Mouse (Mus musculus): ENCODE measurements around the gene Cd3e.
A peak's percentile ranks its signal among the peaks of the same experiment; 100 is the strongest.
"Not testable (repeated sequence)": the region's sequence is repeated elsewhere in the genome, so short reads cannot be mapped to it uniquely, and the experiment has no call there.

Cd3e gene

DNA sequence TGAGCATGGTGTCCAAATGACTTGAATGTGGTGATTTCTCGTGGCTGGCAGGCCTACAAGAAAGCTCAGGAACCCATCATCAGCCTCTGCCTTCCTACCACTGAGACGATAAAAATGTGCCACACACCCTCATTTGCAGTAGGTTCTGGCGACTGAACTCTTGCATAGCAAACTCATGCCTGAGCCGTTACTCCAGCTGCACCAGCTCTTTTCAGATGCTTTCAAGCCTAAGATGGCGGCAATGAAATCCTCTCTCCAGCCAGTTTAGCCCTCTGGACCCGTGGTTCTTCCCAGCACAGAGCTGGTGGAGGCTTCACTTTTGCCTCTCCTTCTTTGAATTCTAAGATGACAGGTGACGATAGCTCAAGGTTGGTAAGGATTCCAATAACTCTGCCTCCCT, 29.6 kb downstream of the Cd3e start:
- DNase-seq (ENCODE audit: low read depth) = no peak

DNA sequence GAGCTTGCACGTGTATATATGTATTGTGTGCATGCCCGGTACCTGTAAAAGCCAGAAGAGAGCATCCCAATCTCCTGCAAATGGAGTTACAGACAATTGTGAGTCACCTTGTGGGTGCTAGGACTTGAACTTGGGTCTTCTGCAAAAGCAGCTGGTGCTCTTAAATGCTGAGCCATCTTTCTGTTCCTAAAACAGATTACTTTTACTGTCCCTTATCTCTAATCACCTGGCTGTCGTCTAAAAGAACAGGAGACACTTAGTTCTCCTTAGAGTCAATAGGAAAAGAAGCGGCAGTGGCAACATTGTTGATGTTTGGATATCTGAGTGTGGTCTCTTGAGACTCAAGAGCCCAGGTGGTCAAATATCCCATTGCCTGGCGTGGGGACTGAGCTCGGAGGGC, 31.6 kb downstream of the Cd3e start:
- DNase-seq (ENCODE audit: low read depth) = no peak

DNA sequence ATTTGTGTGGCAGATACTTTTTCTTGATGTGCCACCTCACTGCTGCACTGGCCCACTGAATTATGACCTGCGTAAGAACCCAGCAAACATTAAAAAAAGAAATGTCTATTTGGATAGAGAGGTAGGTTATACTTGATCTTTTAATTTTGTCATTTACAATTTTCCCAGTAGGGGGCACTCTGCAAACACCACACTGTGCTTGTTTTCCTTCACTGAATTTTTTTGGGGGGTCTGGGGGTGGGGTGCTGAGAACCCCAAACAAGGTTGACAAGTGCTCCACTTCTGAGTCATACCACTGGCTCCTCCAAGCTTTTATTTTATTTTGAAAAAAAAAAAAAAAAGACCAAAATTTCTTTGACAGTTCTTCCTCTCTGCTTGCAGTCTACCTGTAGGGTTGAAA, 40.0 kb downstream of the Cd3e start:
- no peak for DNase-seq (ENCODE audit: low read depth)

DNA sequence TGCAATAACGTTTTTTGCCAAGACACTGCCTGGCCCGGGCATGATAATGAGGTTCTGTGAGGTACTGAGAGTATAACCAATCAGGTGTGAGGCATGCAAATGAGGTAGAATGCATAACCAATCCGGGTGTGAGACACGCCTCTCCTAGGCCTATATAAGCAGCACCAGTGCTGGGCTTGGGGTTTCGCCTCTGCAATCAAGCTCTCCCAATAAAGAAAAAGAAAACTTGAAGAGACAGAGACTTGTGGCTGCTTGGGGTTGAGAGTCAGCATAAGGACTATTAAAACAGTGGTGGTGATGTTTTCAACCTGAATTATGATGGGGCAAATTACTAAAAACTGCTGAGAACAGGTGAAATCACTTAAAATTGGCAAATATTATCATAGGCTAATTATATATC, 41.7 kb downstream of the Cd3e start:
- not testable (repeated sequence) for DNase-seq (ENCODE audit: low read depth)

DNA sequence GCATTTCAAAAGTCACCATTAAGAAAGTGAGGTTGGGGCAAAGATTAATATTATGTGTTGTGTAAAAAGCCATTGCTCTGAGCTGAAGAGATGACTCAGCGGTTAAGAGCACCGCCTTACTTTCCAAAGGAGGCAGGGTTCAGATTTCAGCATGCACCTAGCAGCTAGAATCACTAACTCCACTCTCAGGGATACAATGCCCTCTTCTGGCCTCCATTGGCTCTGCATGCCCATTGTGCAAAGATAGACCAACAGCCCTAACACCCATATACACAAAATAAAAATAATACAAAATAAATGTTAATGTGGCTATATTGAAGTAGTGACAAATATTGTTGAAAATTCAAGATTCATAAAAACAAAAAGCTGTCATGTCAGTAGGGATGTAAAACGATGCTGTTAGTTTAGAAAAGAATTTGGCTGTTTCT, 42.6 kb downstream of the Cd3e start:
- peak; percentile 87 for DNase-seq (ENCODE audit: low read depth)

DNA sequence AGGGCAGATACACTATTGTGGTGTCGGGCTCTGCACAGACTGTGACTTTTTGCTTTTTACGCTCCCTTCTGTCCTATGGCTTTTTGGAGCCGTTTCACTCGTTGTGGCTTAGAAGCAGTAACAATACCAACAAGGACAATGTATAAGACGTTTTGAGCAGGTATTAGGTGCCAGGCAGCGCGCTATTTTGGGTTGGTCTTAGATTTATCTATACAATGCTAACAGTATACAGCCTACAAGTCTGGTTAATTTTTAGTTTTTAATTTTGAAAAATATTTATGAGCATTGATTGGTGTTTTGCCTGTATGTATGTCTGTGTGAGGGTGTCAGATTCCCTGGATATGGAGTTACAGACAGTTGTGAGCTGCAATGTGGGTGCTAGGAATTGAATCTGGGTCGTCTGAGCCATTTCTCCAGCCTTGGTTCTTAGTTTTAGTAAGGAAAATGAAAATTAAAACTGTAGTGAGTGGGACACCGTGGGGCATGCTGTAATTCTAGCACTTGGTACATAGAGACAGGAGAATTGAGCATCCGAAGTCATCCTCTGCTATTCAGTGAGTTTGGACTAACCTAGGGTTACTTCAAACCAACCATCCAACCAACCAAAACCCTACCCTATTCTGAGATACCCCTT, 43.5 kb downstream of the Cd3e start:
- DNase-seq (ENCODE audit: low read depth) = no peak

DNA sequence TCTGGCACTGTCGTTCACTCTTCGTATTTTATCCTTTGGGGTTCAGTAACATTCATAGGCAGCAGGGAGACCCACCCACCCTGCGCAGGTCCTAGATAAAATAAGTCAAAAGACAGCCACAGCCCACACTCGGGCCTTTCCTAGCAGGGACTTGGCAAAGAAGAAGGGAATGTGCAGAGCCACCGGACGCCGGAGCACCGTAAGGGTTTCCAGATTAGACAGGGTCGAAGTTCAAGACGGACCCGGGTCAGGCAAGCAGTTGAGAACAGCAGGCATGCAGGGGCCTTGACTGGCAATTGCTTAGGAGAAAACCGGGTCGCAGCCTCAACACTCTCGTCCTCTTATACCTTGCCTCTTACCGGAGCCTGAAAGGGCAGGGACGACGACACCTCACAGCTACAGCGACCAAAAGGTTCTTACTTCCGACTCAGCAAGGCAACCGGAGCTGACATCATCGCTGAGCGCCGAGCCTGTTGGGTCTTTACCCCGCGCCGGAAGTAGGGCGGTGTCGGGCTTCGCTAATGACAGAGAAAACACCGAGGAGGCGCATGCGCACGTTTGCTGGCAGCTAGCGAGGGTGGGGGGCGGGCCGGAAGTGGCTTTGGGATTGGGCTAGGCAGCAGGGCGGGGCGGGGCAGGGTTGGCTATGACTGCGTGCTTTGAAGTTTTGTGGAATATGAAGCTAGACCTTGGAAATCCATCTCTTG, 44.1 kb downstream of the Cd3e start, which contains the start of gene Ube4a:
Gene Ube4a, minus strand, starts transcription at position 475 of the 707 bp plus-strand sequence.
- peak; percentile 99 for DNase-seq (ENCODE audit: low read depth)

DNA sequence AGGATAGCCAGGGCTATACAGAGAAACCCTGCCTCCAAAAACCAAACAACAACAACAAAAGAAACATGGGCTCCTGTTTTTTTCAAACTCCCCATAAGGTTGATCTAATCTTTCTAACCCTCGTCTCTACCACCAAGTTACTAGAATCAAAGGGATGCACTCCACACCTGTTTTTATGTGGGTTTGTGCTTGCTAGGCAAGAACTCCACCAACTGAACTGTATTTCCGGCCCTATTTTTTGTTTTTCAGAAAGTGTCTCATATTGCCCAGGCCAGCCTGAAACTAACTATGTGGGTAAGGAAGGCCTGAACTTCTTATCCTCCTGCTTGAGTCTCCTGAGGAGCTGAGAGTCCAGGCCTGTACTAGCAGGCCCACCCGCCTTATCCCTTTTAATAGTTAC, 55.0 kb downstream of the Cd3e start:
- no peak for DNase-seq (ENCODE audit: low read depth)
